Mouse (Mus musculus): Measurements from ENCODE around the gene Nt5dc3. TPM values are rescaled to one million over a fixed set of nuclear protein-coding genes. Genes with fewer than 3 reads are reported as not detected.

Gene Nt5dc3
- total RNA-seq (2017), result 2.2 to 4.7 TPM (median 2.6 TPM) in 3 replicates

DNA sequence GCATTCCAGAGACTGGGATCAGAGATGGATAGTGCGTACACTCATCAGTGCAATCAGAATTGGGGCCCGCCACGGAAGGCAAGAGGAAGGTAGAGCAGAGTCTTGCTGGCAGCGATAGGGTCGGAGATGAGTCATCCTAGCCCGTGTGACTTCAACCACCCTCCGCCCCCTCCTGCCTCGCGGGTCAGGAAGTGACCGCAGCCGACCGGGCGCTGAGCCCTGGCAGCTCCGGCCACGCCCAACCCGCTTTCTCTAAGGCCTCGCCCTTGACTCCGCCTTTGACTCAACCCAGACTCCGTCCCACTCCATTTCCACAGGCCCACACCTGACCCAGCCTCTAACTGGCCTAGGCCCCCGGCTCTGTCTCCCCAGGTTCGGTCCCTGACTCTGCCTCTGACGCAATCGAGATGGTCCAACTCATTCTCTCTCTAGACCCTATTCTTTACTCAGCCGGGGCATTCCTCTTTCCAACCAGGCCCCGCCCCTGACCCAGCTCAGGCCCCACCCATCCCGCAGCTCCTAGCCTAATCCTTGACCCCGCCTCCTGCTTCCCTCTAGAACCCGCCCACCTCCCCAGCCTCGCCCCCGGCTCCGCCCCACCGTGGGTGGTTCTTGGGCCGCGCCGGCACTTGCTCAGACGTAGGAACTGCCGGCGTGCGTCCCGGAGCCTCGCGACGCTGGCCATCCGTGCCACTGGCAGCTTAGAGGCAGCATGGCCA, at the start of gene Nt5dc3:
TSS of gene Nt5dc3 (plus strand) at position 608 of the 719 bp plus-strand sequence.
- peak; percentile 87 for ATAC-seq (replicated peaks; ENCODE audit: insufficient number of reproducible peaks, low FRiP score, low TSS enrichment, poor library complexity, severe bottlenecking)

DNA sequence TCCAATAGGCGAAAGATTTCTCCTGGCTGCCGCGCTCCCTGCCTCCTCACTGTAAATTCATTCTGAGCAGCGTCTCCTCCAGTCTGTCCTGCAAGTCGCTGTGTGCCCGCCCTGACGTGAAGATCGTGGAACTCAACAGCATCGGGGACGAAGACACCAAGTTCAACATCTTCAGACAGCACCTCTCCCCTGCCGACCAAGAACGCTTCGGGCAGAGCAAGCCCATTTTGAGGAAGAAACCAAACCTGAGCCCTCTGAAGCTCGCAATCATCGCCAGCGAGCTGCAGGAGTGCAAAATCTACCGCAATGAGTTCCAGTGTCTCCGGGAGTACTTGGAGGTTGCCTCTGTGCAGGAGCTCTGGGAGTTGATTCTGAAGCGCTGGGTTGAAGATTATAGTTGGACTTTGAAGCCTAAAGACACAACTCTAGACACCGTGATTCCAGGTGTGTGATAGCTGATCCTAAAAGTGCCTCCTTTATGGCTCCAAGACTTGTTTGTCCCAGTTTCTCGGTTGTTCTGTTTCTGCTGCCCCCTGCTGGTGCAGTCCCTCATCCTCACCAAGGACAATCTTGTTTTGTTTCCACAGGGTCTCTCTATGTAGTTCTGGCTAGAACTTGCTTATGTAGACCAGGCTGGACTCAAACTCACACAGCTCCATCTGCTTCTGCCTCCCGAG, 47.8 kb upstream of the Nt5dc3 start:
- peak; percentile 46; the same call in 1 of the 2 replicates for ATAC-seq (replicated peaks; ENCODE audit: insufficient number of reproducible peaks, low FRiP score, low TSS enrichment, poor library complexity, severe bottlenecking)

DNA sequence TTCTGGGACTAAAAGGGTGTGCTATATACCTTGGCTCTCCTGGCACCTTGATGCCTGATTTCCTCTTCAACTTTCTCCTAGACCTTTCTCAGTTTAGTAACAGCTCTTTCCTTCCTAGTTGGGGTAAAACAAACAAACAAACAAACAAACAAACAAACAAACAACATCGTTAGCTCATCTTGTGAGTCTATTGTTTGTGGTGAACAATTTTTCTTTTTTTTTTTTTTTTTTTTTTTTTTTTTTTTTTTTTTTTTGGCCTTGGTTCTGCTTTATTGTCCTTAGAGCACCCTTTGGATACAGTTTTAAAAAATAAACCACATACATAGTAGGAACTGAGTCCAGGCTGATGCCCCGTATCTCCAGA, 47.3 kb upstream of the Nt5dc3 start:
- no peak for ATAC-seq (replicated peaks; ENCODE audit: insufficient number of reproducible peaks, low FRiP score, low TSS enrichment, poor library complexity, severe bottlenecking)

DNA sequence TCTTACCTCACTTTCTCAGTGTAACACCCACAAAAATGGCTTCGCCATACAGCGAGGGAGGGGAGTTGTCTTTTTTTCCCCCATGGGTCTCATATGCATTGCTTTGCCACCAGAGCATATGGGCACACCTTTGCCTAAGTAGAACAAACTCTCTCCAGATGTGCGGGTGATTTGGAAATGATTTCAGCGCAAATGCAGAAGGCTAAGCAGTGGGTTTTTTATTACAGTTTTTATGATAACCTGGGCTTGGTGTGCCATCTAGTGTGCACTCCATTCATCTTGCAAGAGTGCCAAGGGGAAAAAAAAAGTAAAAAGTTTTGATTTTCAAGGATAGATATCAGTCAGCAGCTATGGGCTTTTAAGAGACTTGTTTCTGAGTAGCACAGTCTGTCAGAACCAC, 43.8 kb upstream of the Nt5dc3 start:
- ATAC-seq (replicated peaks; ENCODE audit: insufficient number of reproducible peaks, low FRiP score, low TSS enrichment, poor library complexity, severe bottlenecking), result no peak

DNA sequence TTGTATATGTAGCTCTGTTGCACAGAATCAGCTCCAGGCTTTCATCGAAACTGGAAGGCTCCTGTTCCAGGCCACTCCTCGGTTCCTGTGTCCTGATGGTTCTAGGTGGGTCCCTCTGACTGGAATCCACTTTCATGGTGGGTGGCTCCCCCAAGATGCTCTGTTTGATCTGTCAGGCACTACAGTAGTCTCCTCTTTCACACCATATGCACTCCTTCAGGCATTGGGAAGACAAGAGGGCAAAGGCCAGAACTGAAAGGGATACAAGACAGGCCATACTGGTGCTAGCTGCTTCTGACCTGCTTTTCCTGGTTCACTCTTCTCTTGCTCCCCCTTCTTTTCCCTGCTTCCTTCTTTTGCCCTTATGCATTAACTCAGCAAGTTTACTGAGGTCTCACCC, 35.9 kb upstream of the Nt5dc3 start:
- no peak for ATAC-seq (replicated peaks; ENCODE audit: insufficient number of reproducible peaks, low FRiP score, low TSS enrichment, poor library complexity, severe bottlenecking)

DNA sequence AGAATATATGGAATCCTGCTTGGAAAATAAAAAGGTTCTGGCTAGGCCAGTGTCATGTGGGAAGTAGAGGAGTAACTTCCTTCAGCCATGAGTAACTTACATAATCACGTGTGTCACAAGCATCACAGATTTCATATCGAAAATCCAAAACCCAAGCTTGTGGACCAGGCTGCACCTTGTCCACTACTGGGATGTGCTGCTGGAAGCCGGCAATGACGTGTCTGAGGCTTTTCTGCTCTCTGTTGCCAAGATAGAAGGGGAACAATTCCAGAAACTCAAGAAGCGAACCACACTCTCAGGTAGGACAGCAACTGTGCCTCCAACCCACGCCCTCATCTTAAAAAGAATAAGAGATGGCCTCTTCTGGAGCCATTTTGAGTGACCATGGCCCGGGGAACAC, 34.5 kb upstream of the Nt5dc3 start:
- no peak for ATAC-seq (replicated peaks; ENCODE audit: insufficient number of reproducible peaks, low FRiP score, low TSS enrichment, poor library complexity, severe bottlenecking)

DNA sequence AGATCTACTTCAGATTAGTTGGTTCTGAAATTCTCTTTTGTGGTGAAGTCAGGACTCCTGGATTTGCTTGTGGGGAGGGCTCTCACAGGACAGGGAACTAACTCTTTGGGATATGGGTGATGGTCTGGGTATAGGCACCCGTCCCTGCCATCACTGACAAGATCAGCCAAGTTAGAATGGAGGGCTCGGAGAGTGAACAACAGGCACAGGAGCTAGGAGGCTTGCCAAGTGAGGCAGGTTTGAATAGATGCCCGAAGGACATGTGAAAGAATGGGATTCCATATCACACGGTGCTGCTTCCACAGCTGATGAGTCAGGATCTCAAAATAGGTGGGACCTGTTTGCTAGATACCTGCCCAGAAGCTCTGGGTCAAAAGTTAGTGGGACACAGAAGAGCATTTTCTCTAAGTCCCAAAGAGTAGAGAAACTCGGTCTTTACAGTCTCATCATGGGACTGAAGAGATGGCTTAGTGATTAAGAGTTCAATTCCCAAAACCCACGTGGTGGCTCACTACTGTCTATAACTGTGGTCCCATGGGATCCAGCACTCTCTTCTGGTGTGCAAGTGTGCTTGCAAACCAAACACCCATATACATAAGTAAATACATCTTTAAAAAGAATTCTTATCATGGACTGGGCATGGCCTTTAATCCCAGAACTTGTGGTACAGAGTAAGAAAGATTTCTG, 22.8 kb upstream of the Nt5dc3 start:
- no peak for ATAC-seq (replicated peaks; ENCODE audit: insufficient number of reproducible peaks, low FRiP score, low TSS enrichment, poor library complexity, severe bottlenecking)

DNA sequence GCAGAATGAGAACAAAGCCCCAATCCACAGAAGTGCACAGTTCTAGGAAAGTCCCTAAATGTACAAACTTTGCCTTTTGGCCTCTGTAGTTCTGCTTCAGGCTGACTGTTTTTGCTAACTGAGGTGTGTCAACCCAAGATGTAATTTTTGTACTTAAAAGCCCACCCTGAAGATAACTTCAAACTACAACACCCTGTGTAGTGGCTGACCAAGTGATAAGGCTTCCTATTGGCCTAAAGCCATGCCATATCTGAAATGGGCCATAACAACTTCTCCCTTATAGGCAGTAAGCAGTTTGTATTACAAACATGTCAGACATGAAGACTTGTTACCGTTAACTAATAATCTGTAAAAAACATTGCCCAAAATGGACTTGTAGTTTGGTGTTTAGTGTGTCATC, 21.1 kb upstream of the Nt5dc3 start:
- ATAC-seq (replicated peaks; ENCODE audit: insufficient number of reproducible peaks, low FRiP score, low TSS enrichment, poor library complexity, severe bottlenecking), result no peak

DNA sequence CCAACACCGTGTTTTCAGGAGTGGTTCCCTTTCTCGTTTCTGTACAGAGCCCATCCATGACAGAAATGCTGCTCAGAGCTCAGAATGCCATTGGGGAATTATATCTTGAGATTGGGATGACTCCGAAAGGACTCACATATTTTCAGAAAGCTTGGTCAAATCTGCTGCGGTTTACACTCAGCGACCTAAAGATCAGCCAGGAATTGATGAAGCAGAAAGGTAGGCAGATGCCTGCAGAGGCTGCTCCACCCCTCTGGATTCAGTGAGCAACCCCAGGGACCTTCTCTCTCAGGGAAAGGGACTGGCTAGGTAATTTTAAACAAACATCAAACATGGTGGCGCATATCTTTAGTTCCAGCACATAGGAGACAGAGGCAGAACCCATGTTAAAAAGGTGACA, 20.6 kb upstream of the Nt5dc3 start:
- ATAC-seq (replicated peaks; ENCODE audit: insufficient number of reproducible peaks, low FRiP score, low TSS enrichment, poor library complexity, severe bottlenecking), result no peak

DNA sequence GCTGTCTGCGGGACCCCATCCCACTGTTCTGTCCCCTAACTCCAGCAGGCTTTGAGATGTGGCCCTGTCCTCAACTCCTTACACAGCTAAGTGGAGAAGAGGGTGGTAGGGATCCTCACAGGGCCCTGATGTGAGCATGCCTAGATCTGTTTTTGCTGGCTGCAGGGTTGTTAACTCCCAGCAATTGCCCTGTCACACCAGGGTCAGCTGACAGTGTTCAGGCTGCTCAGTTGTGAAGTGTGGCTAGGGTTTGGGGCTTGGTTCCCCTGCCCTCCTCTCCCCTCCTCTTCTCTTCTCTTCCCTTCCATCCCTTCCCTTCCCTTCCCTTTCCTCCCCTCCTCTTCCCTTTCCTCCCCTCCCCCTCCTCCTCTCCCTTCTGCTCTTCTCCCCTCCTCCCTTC, 17.6 kb upstream of the Nt5dc3 start:
- no peak for ATAC-seq (replicated peaks; ENCODE audit: insufficient number of reproducible peaks, low FRiP score, low TSS enrichment, poor library complexity, severe bottlenecking)

DNA sequence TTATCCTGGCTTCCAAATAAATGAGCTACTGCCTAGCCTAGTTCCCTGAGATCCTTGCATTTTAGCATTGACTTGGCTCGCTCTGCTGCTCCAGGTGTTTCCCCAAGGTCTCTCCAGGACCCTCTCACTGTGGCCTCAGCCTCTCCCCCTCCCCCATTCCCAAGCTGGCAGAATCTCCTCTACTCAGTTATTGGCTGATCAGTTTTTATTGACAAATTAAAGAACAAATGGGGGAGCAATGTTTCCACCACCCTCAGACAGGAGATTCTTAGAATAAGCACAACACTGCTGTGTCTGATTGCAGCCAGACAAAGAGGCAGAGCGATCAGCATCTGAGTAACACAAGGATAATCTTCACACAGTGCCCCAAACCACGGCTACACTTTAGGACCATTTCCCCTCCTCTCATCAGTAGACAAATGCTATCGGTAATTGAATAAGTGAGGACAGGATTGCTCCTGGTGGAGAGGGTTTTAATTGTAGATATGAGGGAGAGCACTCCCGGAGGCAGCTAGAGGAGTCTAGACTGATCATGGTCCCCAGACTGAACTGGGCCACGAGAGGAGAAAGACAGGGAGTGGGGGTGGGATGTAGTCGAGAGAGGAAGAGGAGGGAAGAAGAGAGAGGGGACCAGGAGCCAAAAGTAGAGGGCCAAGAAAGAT, 17.0 kb upstream of the Nt5dc3 start:
- ATAC-seq (replicated peaks; ENCODE audit: insufficient number of reproducible peaks, low FRiP score, low TSS enrichment, poor library complexity, severe bottlenecking), result no peak

DNA sequence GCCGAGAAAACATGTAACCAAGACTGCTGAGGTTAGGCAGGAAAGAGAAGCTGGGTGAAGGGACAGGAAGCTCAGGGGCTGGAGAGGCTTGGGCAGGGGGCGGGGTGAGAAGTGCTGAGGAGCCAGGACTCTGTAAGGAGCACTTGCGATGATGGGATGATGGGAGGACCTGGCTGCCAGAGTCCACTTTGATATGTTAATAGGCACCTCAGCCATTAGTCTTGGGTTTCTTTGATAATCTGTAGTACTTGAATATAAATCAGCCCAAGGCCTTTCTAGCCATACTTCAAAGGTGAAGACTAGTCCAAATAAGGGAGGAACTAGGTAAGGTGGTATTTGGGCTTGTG, 16.4 kb upstream of the Nt5dc3 start:
- ATAC-seq (replicated peaks; ENCODE audit: insufficient number of reproducible peaks, low FRiP score, low TSS enrichment, poor library complexity, severe bottlenecking), result no peak

DNA sequence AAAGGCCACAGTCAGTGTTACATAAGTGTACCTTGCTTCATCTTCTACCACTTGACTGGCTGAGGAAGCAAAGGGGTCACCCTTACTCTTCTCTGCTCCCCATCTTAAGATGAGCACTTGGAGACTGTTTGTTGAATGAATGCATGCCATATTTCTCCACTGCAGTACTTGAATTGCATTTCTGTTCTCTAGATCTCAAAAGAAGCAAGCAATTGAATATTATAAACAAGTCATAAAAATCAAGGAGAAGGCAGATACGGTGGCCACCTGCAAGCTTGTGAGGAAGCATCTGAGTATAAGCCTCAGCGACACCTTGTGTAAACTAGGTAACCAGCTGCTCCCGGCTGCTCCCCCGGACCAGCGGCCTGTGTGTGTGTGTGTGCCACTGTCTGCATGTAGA, 15.1 kb upstream of the Nt5dc3 start, which contains the start of gene Gm49358:
TSS of gene Gm49358 (plus strand) at position 301 of the 400 bp plus-strand sequence.
- ATAC-seq (replicated peaks; ENCODE audit: insufficient number of reproducible peaks, low FRiP score, low TSS enrichment, poor library complexity, severe bottlenecking), result no peak

DNA sequence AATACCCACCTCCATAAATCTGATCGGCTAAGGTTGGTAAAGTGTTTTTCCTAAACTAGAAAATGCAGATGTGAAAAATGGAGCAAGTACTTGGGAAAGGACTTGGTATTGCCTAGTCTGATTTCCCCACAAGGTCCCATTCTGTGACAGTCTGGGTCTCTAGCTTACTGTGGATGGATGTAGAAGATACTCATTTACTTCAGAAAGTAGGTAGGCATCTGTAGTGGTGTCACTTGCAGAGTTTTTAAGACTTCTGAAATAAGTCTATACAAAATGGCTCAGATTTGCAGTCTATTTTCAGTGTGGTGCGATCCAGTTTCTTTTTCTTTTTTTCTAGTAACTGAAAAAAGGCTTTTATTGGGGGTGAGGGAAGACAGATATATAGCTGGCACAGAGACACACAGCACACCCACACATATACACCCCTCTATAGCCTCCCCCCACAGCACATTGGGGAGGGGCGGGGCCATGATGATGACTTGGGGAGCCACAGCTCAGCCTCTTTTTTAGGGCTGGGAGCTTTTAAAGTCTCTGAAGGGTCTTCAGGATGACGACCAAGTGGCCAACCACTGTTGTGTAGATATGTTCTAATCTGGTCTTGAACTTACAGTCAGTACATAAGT, 13.3 kb upstream of the Nt5dc3 start:
- no peak for ATAC-seq (replicated peaks; ENCODE audit: insufficient number of reproducible peaks, low FRiP score, low TSS enrichment, poor library complexity, severe bottlenecking)

DNA sequence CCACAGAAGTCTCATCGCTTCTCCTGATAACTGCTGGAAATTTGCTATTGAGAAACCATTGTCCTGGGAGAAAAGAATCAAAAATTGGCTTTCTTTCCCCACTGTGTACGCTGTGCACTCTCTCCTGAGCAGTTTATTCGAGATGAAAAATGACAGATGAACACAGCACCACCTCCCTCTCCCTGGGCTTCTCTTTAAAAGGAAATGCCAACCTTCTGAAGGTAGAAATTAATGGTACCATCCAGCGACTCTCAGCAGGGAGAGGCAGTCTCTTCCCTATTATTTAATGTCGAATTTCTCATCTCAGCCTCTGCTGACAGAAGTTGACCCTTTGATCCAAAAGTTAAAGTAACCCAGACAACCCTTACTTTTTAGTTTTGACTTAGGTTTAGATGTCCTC, 9.6 kb upstream of the Nt5dc3 start:
- no peak for ATAC-seq (replicated peaks; ENCODE audit: insufficient number of reproducible peaks, low FRiP score, low TSS enrichment, poor library complexity, severe bottlenecking)

DNA sequence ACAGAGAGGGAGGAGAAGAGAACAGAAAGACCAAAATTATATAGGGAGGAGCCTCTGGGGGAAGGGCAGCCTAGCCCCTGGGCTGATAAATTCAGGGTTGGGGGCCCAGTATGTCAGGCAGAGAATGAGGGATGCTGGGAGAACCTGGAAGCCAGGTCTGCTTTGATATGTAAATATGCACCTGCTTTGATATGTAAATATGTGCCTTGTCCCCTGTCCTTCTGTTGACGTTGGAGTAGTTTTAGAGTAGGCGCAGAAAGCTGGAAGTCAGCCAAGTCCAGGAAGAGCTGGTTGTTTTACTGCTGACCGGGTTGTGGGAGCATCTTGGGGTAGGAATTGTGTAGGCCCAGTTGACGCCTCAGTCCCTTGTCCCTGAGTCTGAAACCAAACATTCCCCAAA, 9.0 kb upstream of the Nt5dc3 start:
- no peak for ATAC-seq (replicated peaks; ENCODE audit: insufficient number of reproducible peaks, low FRiP score, low TSS enrichment, poor library complexity, severe bottlenecking)

DNA sequence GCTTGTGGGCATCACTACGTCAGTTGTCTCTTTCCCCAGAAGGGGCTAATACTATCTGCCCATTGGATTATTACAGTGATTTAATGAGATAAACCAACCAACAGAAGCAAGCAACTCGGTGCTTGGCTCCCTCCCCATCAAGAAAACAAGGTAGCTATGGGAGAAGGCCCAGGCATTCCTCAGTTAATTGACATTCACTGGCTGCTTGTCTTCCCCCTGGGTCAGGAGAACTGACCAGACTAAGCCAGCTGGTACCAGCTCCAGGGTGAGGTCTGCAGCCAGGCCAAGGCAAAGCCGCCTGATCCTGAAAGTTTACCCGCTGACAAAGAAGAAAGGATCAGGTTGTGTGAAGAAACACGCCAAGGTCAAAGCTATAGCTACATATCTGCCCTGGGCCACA, 7.1 kb upstream of the Nt5dc3 start:
- ATAC-seq (replicated peaks; ENCODE audit: insufficient number of reproducible peaks, low FRiP score, low TSS enrichment, poor library complexity, severe bottlenecking), result no peak

DNA sequence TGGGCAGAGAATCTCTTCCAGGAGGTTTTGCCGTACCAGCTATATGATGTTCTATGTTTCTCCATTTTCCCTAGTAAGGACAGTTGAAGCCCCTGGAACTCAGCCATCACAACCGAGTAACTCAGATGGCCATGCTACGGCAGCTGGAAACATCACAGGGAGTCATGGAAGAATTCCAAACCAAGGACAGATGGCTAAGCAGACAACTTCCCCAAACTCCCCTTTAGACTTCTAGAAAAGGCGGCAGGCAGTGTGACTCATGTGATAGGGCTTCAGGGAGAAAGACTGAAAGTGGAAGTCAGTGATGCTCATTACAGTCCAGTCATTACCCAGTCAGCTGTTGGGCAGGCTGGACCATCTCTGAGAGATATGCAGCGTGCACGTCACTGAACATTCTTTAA, 6.6 kb upstream of the Nt5dc3 start:
- peak; percentile 83 for ATAC-seq (replicated peaks; ENCODE audit: insufficient number of reproducible peaks, low FRiP score, low TSS enrichment, poor library complexity, severe bottlenecking)

DNA sequence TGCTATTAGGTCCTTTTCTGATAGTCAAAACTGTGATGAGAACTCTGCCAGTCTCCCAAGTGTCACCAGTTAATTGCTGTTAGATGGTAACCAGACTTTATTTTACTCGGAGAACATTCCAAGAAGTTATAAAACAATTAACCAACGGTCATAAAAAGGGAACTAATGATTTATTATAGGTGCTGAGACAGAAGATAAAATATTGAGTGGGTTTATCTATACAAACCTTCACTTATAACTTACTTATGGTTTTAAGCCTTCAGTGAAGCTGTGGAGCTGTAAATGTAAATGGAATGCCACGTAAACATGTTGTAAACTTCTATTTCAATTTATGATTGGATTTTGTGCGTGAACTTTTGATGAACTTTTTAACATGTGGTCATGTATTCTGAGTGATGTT, 5.4 kb upstream of the Nt5dc3 start:
- no peak for ATAC-seq (replicated peaks; ENCODE audit: insufficient number of reproducible peaks, low FRiP score, low TSS enrichment, poor library complexity, severe bottlenecking)
